Mouse (Mus musculus) hindbrain, embryonic 11.5 days (tissue): Measurements from ENCODE around the gene Dkk3. TPM values are rescaled to one million over a fixed set of nuclear protein-coding genes. Genes with fewer than 3 reads are reported as not detected.
A peak's percentile ranks its signal among the peaks of the same experiment; 100 is the strongest.

Experiments used
- ATAC-seq: fragments of 200-750 bp; cut with Nextera tagmentation; 2 replicates; pipeline ENCODE4 v1.8.0; 2017; ENCODE audit warnings: mild to moderate bottlenecking, moderate TSS enrichment, moderate library complexity; ENCODE audit not compliant: low FRiP score
- DNase-seq: peaks from one replicate; pipeline ENCODE4 v3.0.0-alpha.2; 2015; ENCODE audit warnings: low spot score
- H3K27ac ChIP-seq: fragments of 300-500 bp; sonication (generic); 2 replicates; pipeline ENCODE4 v1.5.1; 2014; ENCODE audit warnings: mild to moderate bottlenecking, low read depth, low read length
- H3K27me3 ChIP-seq: fragments of 300-500 bp; sonication (generic); 2 replicates; pipeline ENCODE4 v1.6.1; 2014; ENCODE audit warnings: mild to moderate bottlenecking, low read length, moderate library complexity, mixed read lengths; ENCODE audit not compliant: control insufficient read depth, insufficient read depth
- H3K36me3 ChIP-seq: fragments of 300-500 bp; sonication (generic); 2 replicates; pipeline ENCODE4 v1.6.1; 2014; ENCODE audit warnings: mild to moderate bottlenecking, low read length, moderate library complexity, mixed read lengths; ENCODE audit not compliant: control insufficient read depth, insufficient read depth
- H3K4me1 ChIP-seq: fragments of 300-500 bp; sonication (generic); replicated peaks from 2 replicates; pipeline ENCODE4 v1.6.1; 2014; ENCODE audit warnings: low read length, mixed read lengths; ENCODE audit not compliant: control insufficient read depth, insufficient read depth
- H3K4me2 ChIP-seq: fragments of 300-500 bp; sonication (generic); replicated peaks from 2 replicates; pipeline ENCODE4 v1.6.1; 2014; ENCODE audit warnings: mild to moderate bottlenecking, low read depth, low read length
- H3K4me3 ChIP-seq: fragments of 300-500 bp; sonication (generic); 2 replicates; pipeline ENCODE4 v1.5.1; 2014; ENCODE audit warnings: low read depth, low read length
- H3K9ac ChIP-seq: fragments of 300-500 bp; sonication (generic); 2 replicates; pipeline ENCODE4 v1.6.1; 2014; ENCODE audit warnings: low read depth, low read length
- H3K9me3 ChIP-seq: fragments of 300-500 bp; sonication (generic); 2 replicates; pipeline ENCODE4 v1.6.1; 2016; ENCODE audit warnings: low read length; ENCODE audit not compliant: control insufficient read depth
- WGBS: fragments of 180-500 bp; shearing (Covaris S2); extraction: QIAGEN DNeasy Blood & Tissue Kit; methylation state at CpG from one replicate; pipeline ENCODE4 v1.1.7; 2014; 5-methylcytosine and 5-hydroxymethylcytosine counted together
- polyA plus RNA-seq: library from polyadenylated mRNA; unstranded; fragments of >200 nt; fragmentation: Nextera tagmentation; extraction: Ambion mirVana; gene quantifications from 2 replicates; pipeline ENCODE4 v1.2.1, GENCODE M21; 2014

Dkk3 gene
- 10.6 and 12.2 TPM in 2 replicates for polyA plus RNA-seq

DNA sequence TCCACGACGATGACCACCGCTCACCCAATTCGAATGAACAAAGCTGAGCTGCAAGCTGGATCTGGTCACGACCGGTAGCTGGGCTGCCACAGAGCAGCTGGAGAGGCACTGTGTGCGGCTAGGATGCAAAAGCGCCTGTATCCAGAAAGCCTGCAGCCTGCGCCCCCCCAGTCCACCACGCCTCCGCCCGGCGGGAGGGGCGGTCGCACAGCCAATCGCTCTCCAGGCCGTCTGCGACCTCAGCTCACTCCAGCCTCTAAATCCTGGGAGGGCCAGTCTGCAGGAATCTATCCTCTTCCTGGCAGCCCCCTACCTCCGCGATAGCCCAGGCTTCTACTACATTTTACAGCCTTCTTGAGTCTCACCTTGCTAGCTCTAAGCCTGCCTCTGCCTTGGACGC is at the start of gene Dkk3:
Gene Dkk3 (minus strand): TSS at position 116 of the 400 bp plus-strand sequence.
- 4% methylated on average over 20 of the region's 21 CpGs for WGBS
- DNase-seq: peak; percentile 62
- Histone ChIP-seq H3K9ac (peak within 1 kb of the TSS; percentile 53), H3K4me3 (peak within 1 kb of the TSS; percentile 40), H3K4me1 (no peaks in the 10 kb centered on the region; the same call in none of the 2 replicates), H3K27ac (no peak within 1 kb of the TSS), H3K4me2 (peak within 1 kb of the TSS; percentile 72), H3K27me3 (peaks cover 6% of the 10 kb centered on the region), H3K36me3 (no peaks in the 10 kb centered on the region), H3K9me3 (no peaks in the 10 kb centered on the region)
- peak; percentile 60; the same call in 1 of the 2 replicates for ATAC-seq

DNA sequence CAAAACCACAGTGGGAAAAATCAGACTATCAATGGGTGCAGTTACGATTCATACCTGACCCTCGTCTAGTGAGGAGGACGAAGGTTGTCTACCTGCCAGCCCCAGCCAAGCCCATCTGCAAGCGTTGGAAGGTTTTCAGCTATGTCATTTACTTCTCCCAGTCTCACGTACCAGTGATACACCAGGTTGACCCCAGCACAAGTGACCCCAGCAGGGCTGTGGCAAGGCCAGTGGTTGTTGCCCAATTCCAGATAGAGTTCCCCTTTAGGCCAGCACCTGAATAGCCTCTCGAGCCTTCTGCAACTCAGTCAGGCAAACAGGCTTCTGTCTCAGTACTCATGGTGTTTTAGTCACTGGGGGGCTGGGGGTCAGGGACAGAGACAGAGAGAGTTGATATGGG is 48.9 kb upstream of the Dkk3 start:
- no peak for DNase-seq
- no peak overlapping the region for H3K9ac ChIP-seq
- no peaks in the 10 kb centered on the region for H3K36me3 ChIP-seq
- H3K4me1 ChIP-seq: no peaks in the 10 kb centered on the region
- WGBS: 94% methylated on average over 6 of the region's 6 CpGs
- no peaks in the 10 kb centered on the region; the same call in 1 of the 2 replicates for H3K27me3 ChIP-seq
- H3K27ac ChIP-seq: no peak overlapping the region
- ATAC-seq: no peak
- H3K4me2 ChIP-seq: no peak overlapping the region
- H3K4me3 ChIP-seq: no peak overlapping the region
- H3K9me3 ChIP-seq: no peaks in the 10 kb centered on the region

DNA sequence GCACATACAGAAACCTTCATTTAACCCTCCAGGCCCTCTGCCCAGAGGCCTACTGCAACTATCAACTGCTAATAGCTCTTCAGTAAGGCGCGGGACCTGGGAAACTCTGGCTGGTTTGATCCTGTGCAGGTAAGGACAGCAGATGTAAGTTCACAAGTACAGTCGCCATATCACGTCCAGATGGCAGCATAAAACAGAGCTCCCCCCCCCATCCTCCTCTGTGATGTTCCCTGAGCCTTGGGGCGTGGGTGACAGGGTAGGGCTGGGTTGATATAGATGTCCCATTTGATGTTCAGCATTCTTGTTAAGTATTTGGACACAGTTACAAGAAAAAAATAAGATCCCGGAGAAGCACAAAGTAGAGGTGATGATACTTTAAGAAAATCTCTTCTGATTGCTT is 46.7 kb upstream of the Dkk3 start:
- DNase-seq (no peak), ATAC-seq (no peak)
- no peaks in the 10 kb centered on the region for H3K27me3 ChIP-seq
- H3K9ac ChIP-seq: no peak overlapping the region
- no peaks in the 10 kb centered on the region for H3K9me3 ChIP-seq
- H3K27ac ChIP-seq: no peak overlapping the region
- no peaks in the 10 kb centered on the region for H3K36me3 ChIP-seq
- no peaks in the 10 kb centered on the region for H3K4me1 ChIP-seq
- H3K4me2 ChIP-seq: no peak overlapping the region
- no peak overlapping the region for H3K4me3 ChIP-seq
- 90% methylated on average over 6 of the region's 6 CpGs for WGBS

DNA sequence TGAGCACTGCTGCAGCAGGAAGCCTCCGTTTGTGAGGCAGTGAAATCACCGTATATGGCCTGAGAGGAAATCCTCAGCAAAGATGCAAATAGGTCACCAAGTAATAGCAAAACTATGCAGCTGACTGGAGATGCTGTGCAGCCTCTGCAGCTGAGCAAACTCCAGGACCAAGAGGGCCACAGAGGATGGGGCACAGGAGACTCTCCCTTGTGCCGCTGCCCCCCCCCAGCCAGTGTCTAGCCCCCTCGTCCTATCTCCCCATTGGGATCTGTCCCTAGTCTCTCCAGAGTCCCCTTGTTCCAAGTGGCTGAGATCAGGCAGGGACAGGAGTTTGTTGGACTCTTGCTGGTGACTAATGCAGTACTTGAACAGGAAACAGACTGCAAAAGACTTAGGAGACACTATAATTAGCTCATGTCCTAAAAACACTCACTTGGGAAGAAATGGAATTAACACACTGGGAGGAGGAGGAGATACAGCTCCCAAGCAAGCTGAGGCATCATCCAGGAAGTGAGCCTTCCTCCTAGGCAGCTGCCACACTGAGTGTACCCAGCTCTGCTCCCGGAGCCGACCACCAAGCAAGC is 45.6 kb upstream of the Dkk3 start:
- Histone ChIP-seq H3K4me1 (no peaks in the 10 kb centered on the region), H3K27me3 (no peaks in the 10 kb centered on the region), H3K4me2 (no peak overlapping the region), H3K27ac (no peak overlapping the region), H3K36me3 (no peaks in the 10 kb centered on the region), H3K9me3 (no peaks in the 10 kb centered on the region), H3K4me3 (no peak overlapping the region), H3K9ac (no peak overlapping the region)
- WGBS: 69% methylated on average over 6 of the region's 6 CpGs
- ATAC-seq: no peak
- no peak for DNase-seq

DNA sequence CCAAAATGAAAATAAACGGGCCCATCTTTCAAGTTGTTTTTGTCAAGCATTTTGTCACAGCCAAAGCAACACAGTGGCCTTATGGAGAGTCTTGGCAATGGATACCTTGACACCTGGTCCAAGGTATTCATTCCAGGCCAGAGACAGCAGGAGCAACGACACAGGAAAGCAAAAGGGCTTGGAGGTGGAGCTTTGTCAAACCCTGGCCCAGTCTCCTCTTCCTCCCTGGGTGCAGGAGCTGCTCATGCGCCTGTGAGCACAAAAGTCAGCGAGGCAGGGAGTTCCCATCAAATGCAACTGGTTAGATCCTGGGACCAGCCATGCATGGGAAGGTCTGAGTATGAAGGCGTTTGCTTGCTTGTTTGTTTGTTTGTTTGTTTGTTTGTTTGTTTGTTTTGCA is 45.1 kb upstream of the Dkk3 start:
- Histone ChIP-seq H3K27ac (no peak overlapping the region), H3K4me2 (no peak overlapping the region), H3K27me3 (no peaks in the 10 kb centered on the region), H3K9ac (no peak overlapping the region), H3K4me3 (no peak overlapping the region), H3K36me3 (no peaks in the 10 kb centered on the region), H3K9me3 (no peaks in the 10 kb centered on the region), H3K4me1 (no peaks in the 10 kb centered on the region)
- ATAC-seq: no peak
- WGBS: 75% methylated on average over 5 of the region's 5 CpGs
- no peak for DNase-seq

DNA sequence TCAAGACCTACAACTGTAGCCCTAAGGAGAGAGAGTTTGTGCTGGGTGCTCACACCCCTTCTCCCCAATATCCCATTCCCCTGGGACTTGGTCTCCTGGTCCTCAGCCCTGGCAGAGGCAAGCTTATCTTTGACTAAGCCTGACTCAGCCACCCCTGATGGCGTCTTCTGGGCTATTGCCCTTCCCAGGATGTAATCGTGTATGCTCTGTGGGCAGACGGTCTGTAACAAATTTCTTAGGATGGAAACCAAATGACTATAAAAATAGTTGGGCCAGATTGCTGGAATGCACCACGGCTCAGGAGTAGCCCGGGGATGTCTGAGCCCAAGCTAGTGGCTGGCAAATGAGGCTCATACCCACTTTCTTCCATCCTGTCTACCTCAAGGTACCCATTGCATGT is 44.0 kb upstream of the Dkk3 start:
- Histone ChIP-seq H3K4me3 (no peak overlapping the region), H3K27ac (no peak overlapping the region), H3K9ac (no peak overlapping the region), H3K36me3 (no peaks in the 10 kb centered on the region), H3K4me2 (no peak overlapping the region), H3K27me3 (no peaks in the 10 kb centered on the region), H3K4me1 (no peaks in the 10 kb centered on the region), H3K9me3 (no peaks in the 10 kb centered on the region)
- no peak for ATAC-seq
- 87% methylated on average over 5 of the region's 5 CpGs for WGBS
- DNase-seq: no peak

DNA sequence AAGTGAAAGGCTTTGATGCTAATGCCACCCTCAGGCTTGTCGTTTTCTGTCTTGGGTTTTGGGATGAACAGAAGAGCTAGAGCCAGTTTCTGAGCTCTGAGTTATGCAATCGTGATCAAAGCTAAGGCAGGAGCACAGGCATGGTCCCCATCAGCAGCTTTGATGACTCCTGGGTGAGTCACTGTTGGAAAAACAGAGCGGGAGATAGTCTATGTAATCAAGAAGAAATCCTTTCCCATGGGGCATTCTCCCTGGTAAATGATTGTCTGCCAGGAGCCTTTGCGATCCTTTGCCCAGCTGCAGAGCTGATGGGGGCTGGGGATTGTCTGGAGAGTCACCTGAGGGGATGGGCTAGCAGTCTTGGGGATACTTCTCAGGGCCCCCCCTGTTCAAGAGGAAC is 43.3 kb upstream of the Dkk3 start:
- no peaks in the 10 kb centered on the region for H3K27me3 ChIP-seq
- H3K9me3 ChIP-seq: no peaks in the 10 kb centered on the region
- WGBS: 61% methylated on average over 4 of the region's 4 CpGs
- DNase-seq (no peak), ATAC-seq (no peak)
- no peak overlapping the region for H3K9ac ChIP-seq
- no peaks in the 10 kb centered on the region for H3K36me3 ChIP-seq
- no peak overlapping the region for H3K27ac ChIP-seq
- H3K4me3 ChIP-seq: no peak overlapping the region
- H3K4me1 ChIP-seq: no peaks in the 10 kb centered on the region
- H3K4me2 ChIP-seq: no peak overlapping the region

DNA sequence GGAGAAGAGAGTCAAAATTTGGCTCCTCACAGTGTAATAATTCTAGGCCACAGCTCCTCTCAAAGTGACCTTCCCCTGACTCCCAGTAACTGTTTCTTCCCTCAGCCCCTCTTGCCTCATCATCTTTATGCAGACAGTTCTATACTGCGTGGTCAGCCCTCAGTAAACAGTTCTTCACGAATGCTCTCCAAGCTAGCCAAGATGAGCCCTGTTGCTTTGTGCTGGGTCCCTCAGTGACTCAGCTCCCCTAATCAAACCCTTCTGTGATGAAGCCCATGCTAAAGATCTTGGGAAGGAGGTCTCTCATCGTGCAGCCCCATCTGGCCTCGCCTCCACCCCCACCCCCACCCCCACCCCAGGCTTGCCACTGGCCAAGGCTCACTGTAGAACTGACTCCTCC is 41.9 kb upstream of the Dkk3 start:
- no peak overlapping the region for H3K27ac ChIP-seq
- no peak overlapping the region for H3K4me2 ChIP-seq
- no peaks in the 10 kb centered on the region for H3K27me3 ChIP-seq
- no peaks in the 10 kb centered on the region for H3K36me3 ChIP-seq
- WGBS: 36% methylated on average over 4 of the region's 4 CpGs
- ATAC-seq: no peak
- no peak overlapping the region for H3K9ac ChIP-seq
- H3K9me3 ChIP-seq: no peaks in the 10 kb centered on the region
- no peak for DNase-seq
- H3K4me1 ChIP-seq: no peaks in the 10 kb centered on the region
- no peak overlapping the region for H3K4me3 ChIP-seq

DNA sequence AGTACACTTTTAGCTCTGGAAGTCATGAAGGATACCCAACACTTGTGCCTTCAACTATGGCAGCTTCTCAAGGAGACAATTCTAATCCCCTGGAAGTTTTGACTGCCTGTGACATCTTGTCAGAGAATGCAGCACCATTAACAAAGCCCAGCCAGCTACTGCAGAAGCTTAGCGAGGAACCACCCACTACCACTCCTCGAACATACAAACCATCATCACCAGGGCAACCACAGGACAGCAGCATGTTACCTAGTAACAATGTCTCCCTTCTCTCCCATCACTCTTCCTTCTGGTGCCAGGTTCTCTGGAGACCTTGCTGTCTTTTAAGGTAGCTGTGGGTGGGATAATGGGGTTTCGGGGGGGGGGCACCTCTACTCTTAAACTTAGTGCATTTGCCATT is 40.5 kb upstream of the Dkk3 start:
- H3K4me3 ChIP-seq: no peak overlapping the region
- no peaks in the 10 kb centered on the region for H3K27me3 ChIP-seq
- H3K9ac ChIP-seq: no peak overlapping the region
- 48% methylated on average over 3 of the region's 3 CpGs for WGBS
- no peak overlapping the region for H3K4me2 ChIP-seq
- DNase-seq (no peak), ATAC-seq (no peak)
- H3K36me3 ChIP-seq: no peaks in the 10 kb centered on the region
- no peaks in the 10 kb centered on the region for H3K9me3 ChIP-seq
- no peaks in the 10 kb centered on the region for H3K4me1 ChIP-seq
- no peak overlapping the region for H3K27ac ChIP-seq
